Mouse (Mus musculus) limb, embryonic 13.5 days (tissue): Measurements from ENCODE around the gene Pcsk4. TPM values are rescaled to one million over a fixed set of nuclear protein-coding genes. Genes with fewer than 3 reads are reported as not detected.
A peak's percentile ranks its signal among the peaks of the same experiment; 100 is the strongest.
"Not testable (repeated sequence)": the region's sequence is repeated elsewhere in the genome, so short reads cannot be mapped to it uniquely, and the experiment has no call there.

Source experiments
- ATAC-seq: fragments of 200-750 bp; cut with Nextera tagmentation; 2 replicates; pipeline ENCODE4 v1.8.0; 2017; ENCODE audit warnings: low read depth, moderate number of reproducible peaks, moderate TSS enrichment; ENCODE audit not compliant: low FRiP score
- H3K27ac ChIP-seq: fragments of 300-500 bp; sonication (generic); 2 replicates; pipeline ENCODE4 v1.5.1; 2015; ENCODE audit warnings: inconsistent platforms, mild to moderate bottlenecking, moderate library complexity
- H3K27me3 ChIP-seq: fragments of 300-500 bp; sonication (generic); 2 replicates; pipeline ENCODE4 v1.6.1; 2015; ENCODE audit warnings: mild to moderate bottlenecking, inconsistent platforms
- H3K36me3 ChIP-seq: fragments of 300-500 bp; sonication (generic); 2 replicates; pipeline ENCODE4 v1.6.1; 2015; ENCODE audit warnings: inconsistent platforms, mild to moderate bottlenecking, moderate library complexity
- H3K4me1 ChIP-seq: fragments of 300-500 bp; sonication (generic); 2 replicates; pipeline ENCODE4 v1.6.1; 2015; ENCODE audit warnings: inconsistent platforms
- H3K4me2 ChIP-seq: fragments of 300-500 bp; sonication (generic); replicated peaks from 2 replicates; pipeline ENCODE4 v1.6.1; 2015; ENCODE audit warnings: inconsistent platforms, mild to moderate bottlenecking, moderate library complexity
- H3K4me3 ChIP-seq: fragments of 300-500 bp; sonication (generic); 2 replicates; pipeline ENCODE4 v1.5.1; 2015; ENCODE audit warnings: moderate library complexity, mild to moderate bottlenecking, inconsistent platforms
- H3K9ac ChIP-seq: fragments of 300-500 bp; sonication (generic); 2 replicates; pipeline ENCODE4 v1.6.1; 2015; ENCODE audit warnings: mild to moderate bottlenecking, inconsistent platforms
- H3K9me3 ChIP-seq: fragments of 300-500 bp; sonication (generic); 2 replicates; pipeline ENCODE4 v1.6.1; 2016; ENCODE audit warnings: inconsistent platforms
- WGBS: fragments of 180-500 bp; shearing (Covaris S2); methylation state at CpG from one replicate; pipeline ENCODE4 v1.1.7; 2015; 5-methylcytosine and 5-hydroxymethylcytosine counted together
- polyA plus RNA-seq: library from polyadenylated mRNA; unstranded; fragments of >200 nt; fragmentation: Nextera tagmentation; extraction: Ambion mirVana; gene quantifications from 2 replicates; pipeline ENCODE4 v1.2.1, GENCODE M21; 2015

Gene Pcsk4
- polyA plus RNA-seq, 1 experiment from 2014 or later: 4.8 TPM

DNA sequence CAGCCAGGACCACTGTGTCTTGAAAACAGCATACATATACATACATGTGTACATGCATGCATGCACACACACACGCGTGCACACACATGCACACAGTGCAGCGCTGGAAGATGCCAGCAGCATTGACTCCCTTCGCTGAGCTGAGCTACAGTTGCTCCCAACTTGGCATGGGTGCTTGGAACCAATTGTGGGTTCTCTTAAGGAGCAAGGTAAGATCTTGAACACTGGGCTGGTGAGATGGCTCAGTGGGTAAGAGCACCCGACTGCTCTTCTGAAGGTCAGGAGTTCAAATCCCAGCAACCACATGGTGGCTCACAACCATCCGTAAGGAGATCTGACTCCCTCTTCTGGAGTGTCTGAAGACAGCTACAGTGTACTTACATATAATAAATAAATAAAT, 16.6 kb upstream of the Pcsk4 start:
- H3K9ac ChIP-seq: 0 out of 2 replicates have a peak overlapping the region, but pooled peaks have one; percentile 19
- peaks cover 100% of the 10 kb centered on the region for H3K27me3 ChIP-seq
- H3K9me3 ChIP-seq, H3K4me3 ChIP-seq, H3K36me3 ChIP-seq, ATAC-seq, H3K27ac ChIP-seq, H3K4me2 ChIP-seq: not testable (repeated sequence)
- H3K4me1 ChIP-seq: peaks cover 51% of the 10 kb centered on the region
- 76% methylated on average over 6 of the region's 6 CpGs for WGBS

DNA sequence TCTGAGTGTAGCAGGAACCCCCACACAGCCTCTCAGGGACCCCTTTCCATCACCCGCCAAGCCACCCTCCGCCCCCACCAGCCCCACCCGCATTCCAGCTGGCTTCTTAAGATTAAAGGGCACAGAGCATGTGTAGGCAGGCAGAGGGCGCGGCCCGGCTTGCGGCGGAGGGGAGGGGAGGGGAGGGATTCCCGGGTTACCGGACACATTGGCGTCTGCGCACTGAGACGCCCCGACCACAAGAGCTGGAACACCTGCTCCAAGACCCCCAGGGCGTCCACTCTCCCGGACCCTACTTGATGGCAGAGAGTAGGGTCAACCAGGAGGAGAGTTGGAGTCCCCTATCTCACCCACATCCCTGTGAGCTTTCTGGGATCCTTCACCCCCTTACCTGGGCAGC, 15.8 kb upstream of the Pcsk4 start:
- Histone ChIP-seq H3K27ac (no peak overlapping the region), H3K9ac (peak overlapping the region; percentile 31; the same call in 1 of the 2 replicates), H3K36me3 (no peaks in the 10 kb centered on the region), H3K4me1 (peaks cover 51% of the 10 kb centered on the region), H3K27me3 (peaks cover 100% of the 10 kb centered on the region), H3K9me3 (no peaks in the 10 kb centered on the region), H3K4me2 (peak overlapping the region; percentile 34), H3K4me3 (peak overlapping the region; percentile 16)
- under 1% methylated on average over 15 of the region's 16 CpGs for WGBS
- no peak for ATAC-seq

DNA sequence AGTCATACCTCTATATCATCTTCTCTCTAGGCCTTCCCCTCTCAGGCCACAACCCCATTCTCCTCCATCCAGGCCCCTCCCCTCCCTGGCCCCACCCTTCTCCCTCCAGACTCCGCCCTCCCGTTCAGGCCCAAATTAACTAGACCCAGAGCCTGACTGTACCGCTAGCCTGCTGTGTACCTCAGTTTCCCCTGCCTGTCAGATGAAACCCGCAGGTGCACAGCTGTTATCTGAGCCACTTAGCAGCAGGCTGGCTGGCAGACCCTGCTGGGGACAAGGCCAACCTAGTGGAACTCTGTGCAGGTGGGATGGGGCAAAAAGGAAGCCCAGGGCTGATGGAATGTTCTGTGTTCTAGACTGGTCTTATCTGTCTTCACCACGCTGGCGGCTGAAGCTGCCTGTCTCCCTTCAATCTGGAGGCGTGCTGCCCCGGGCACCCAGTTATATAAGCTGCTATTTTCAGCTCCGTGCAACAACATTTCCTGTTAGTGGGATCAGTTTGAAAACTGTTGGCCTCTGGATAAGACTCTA, 14.9 kb upstream of the Pcsk4 start:
- no peak for ATAC-seq
- H3K9ac ChIP-seq: no peak overlapping the region

DNA sequence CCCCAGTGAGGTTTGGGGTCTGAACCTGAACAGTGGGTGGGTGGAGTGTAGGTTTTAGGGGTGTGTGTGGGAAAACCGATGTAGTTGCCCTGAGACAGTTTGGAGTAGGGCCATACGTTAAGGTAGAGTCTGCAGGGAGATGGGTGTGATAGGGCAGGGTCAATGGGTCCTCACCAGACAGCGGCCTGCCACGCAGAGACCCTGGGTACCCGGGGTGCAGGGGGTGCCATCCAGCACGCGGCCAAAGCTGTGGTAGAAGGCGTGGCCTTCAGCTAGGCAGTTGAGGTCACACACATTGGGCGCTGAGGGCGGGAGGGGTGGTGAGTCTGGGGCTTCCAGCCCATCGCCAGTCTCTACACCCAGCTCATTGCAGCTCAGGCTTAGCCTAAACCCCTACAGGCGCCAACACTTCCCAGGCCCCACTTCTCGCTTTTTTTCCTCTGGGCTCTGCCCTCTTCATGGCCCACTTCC, 14.2 kb upstream of the Pcsk4 start:
- H3K27ac ChIP-seq: no peak overlapping the region
- no peak overlapping the region for H3K9ac ChIP-seq
- peaks cover 91% of the 10 kb centered on the region for H3K27me3 ChIP-seq
- H3K4me1 ChIP-seq: peaks cover 43% of the 10 kb centered on the region
- peak overlapping the region; percentile 59 for H3K4me2 ChIP-seq
- 31% methylated on average over 13 of the region's 13 CpGs for WGBS
- peak overlapping the region; percentile 36 for H3K4me3 ChIP-seq
- no peaks in the 10 kb centered on the region for H3K36me3 ChIP-seq
- H3K9me3 ChIP-seq: no peaks in the 10 kb centered on the region
- ATAC-seq: peak; percentile 6; the same call in 1 of the 2 replicates

More for the DNA sequence above, 14.9 kb upstream of the Pcsk4 start:
- WGBS: 34% methylated on average over 9 of the region's 9 CpGs
- Histone ChIP-seq H3K4me1 (peaks cover 50% of the 10 kb centered on the region), H3K27me3 (peaks cover 98% of the 10 kb centered on the region), H3K9me3 (no peaks in the 10 kb centered on the region), H3K4me2 (0 out of 2 replicates have a peak overlapping the region, but pooled peaks have one; percentile 59), H3K4me3 (no peak overlapping the region), H3K36me3 (no peaks in the 10 kb centered on the region), H3K27ac (no peak overlapping the region)

DNA sequence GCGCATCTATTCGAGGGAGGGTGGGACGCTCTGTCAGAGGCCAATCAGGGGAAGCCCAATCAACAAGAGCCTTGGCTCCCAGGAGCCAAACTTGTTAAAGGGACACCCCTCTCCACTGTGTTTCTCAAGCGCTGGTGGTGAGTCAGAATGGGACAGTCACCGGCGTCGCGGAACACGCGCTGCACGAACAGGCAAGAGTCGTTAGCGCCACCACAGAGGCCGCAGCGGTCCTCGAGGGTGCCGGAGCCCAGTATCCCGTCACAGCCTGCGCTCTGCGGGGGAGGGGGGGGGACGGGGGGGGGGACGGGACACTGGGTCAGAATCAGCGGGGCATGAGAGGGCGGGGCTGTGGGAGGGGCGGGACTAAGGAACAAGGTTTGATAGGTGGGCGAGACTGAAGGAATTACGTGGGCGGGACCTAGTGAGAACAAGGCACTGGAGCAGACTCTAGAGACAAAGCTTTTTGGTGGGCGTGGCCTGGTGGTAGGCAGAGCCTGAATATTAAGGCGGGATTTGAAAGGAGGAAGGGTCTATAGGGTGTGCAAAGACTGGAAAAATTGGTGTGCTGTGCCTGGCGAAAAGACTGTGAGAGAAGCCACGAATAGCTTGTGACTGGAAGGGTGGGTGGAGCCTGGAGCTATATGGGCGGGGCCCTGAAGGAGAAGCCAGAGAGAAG, 13.6 kb upstream of the Pcsk4 start:
- ATAC-seq: peak; percentile 70
- Histone ChIP-seq H3K4me1 (peaks cover 37% of the 10 kb centered on the region), H3K9ac (peak overlapping the region; percentile 25; the same call in 1 of the 2 replicates), H3K27ac (no peak overlapping the region), H3K9me3 (no peaks in the 10 kb centered on the region), H3K36me3 (no peaks in the 10 kb centered on the region), H3K4me3 (peak overlapping the region; percentile 36), H3K27me3 (peaks cover 89% of the 10 kb centered on the region), H3K4me2 (peak overlapping the region; percentile 59)
- WGBS: under 1% methylated on average over 29 of the region's 33 CpGs

DNA sequence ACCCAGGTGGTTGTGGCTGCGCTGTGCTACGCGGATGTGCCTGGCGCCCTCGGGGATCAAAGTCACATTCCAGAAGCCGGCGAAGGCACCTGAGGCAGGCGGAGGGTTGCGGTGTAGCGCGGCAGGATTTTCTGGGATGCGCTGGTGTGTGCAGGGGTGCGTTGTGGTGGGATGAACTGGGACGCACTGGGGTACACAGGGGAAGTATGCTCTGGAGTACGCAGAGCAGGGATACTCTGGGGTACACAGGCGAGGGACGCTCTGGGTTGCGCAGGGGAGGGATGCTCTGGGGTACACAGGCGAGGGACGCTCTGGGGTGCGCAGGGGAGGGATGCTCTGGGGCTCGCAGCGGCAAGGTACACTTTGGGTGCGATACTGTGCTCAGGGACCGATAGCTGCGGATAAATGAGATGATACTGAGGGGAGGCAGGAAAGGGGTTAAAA, 13.0 kb upstream of the Pcsk4 start:
- H3K4me1 ChIP-seq: peaks cover 35% of the 10 kb centered on the region
- H3K4me3 ChIP-seq: peak overlapping the region; percentile 36
- peaks cover 84% of the 10 kb centered on the region for H3K27me3 ChIP-seq
- no peaks in the 10 kb centered on the region for H3K9me3 ChIP-seq
- H3K9ac ChIP-seq: peak overlapping the region; percentile 25; the same call in 1 of the 2 replicates
- ATAC-seq: no peak
- H3K27ac ChIP-seq: no peak overlapping the region
- H3K4me2 ChIP-seq: peak overlapping the region; percentile 59
- 1% methylated on average over 26 of the region's 26 CpGs for WGBS
- no peaks in the 10 kb centered on the region for H3K36me3 ChIP-seq

DNA sequence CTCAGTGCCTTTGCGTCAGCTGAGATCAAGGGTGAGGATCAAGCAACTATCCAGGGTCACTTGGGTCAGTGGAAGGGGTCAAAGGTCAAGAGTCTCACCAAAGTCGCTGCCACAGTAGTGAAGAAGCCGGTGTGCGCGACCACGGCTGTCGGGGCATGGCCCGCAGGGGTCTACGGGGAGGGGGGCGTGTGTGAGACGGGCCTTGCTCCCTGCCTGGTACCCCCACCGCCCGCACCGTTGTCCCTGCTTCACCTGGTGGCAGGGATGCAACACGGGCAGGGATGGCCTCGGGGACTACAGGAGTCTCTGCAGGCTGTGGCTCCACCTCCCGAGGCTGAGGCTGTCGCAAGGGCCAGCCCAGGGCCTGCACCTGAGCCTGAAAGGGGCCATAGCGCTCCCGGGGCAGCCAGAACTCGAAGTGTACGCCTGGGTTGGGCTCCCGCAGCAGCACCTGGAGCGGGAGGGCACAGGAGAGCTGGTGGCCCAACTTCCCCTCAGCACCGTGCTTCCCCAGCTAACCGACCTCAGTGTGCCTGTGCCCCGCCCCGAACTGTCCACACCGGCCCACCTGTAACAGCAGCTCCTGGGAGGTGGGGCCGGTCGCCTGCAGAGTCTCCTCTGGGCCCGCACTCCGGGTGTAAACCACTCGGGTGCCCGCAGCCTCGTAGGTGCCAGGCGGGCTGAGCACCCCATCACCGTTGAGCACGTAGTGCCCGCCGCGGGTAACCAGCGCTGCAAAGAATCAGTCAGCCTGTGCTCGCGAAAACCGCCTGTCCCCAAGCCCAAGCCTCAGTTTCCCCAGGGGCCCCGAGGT, 12.4 kb upstream of the Pcsk4 start:
- no peak overlapping the region for H3K9ac ChIP-seq
- peaks cover 35% of the 10 kb centered on the region for H3K4me1 ChIP-seq
- H3K4me3 ChIP-seq: peak overlapping the region; percentile 36
- H3K9me3 ChIP-seq: no peaks in the 10 kb centered on the region
- H3K27ac ChIP-seq: no peak overlapping the region
- no peak for ATAC-seq
- no peaks in the 10 kb centered on the region for H3K36me3 ChIP-seq
- peaks cover 78% of the 10 kb centered on the region for H3K27me3 ChIP-seq
- peak overlapping the region; percentile 59 for H3K4me2 ChIP-seq
- WGBS: 2% methylated on average over 47 of the region's 47 CpGs

DNA sequence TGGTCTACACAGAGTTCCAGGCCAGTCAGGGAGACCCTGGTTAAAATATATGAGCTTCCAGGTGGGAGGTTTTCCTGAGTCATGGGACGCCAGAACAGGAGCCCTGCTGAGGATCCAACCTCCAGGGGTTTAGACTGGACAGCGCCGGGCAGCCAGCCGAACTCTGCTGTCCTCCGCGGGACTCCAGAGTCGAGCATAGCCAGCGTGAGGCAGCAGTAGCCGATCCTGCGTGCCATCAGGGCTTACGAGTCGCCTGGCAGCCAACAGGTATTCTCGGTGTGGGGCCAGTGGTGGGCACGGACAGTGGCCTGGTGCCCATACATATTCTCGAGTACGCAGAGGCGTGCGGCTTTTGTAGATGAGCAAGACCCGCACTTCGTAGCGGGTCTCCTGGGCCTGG, 11.7 kb upstream of the Pcsk4 start:
- H3K4me2 ChIP-seq: no peak overlapping the region
- 14% methylated on average over 21 of the region's 21 CpGs for WGBS
- H3K4me1 ChIP-seq: peaks cover 35% of the 10 kb centered on the region
- no peak overlapping the region for H3K27ac ChIP-seq
- no peak overlapping the region for H3K4me3 ChIP-seq
- H3K27me3 ChIP-seq: peaks cover 71% of the 10 kb centered on the region
- H3K9me3 ChIP-seq: no peaks in the 10 kb centered on the region
- ATAC-seq: no peak
- no peak overlapping the region for H3K9ac ChIP-seq
- no peaks in the 10 kb centered on the region for H3K36me3 ChIP-seq

DNA sequence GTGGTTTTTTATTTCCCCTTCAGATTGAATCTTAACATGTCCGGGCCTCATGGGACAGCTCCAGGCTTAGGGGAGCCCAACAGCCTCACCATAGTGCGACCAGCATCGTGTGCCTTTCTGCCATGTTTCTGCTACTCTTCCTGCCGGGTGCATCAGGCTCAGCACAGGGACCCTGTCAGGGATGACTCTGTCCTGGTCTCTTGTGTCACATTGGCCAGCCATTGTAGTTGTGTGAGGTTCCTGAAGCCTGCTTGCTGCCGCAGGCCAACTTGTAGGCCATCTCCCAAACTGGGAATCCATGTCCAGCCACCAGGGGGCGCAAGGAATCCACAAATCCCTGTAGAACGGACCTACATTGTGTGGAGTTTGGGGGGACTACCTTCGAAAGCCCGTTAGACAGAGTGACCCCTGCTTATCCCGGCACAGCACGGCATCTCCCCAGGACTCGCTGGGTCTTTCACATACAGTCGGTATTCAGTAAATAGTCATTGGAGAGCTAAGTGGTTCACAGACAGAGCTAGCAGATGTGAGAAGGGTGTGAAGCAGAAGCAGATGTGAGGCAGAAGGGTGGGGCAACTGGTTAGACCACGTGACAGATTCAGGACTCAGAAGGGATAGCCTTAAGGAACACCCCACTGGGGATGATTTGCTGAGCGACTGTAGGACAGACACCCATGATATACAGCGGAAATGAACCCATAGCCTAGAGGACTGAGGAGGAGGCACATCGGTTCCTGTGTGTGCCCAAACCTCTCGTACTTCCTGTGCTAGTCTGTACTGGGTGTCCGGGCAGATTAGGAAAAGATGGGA, 10.8 kb upstream of the Pcsk4 start:
- peak overlapping the region; percentile 25; the same call in 1 of the 2 replicates for H3K9ac ChIP-seq
- WGBS: 23% methylated on average over 19 of the region's 19 CpGs
- peaks cover 32% of the 10 kb centered on the region for H3K4me1 ChIP-seq
- peak; percentile 20; the same call in 1 of the 2 replicates for ATAC-seq
- peak overlapping the region; percentile 12; the same call in 1 of the 2 replicates for H3K4me3 ChIP-seq
- H3K27me3 ChIP-seq: peaks cover 63% of the 10 kb centered on the region
- H3K9me3 ChIP-seq: no peaks in the 10 kb centered on the region
- peak overlapping the region; percentile 50 for H3K4me2 ChIP-seq
- no peak overlapping the region for H3K27ac ChIP-seq
- no peaks in the 10 kb centered on the region for H3K36me3 ChIP-seq

DNA sequence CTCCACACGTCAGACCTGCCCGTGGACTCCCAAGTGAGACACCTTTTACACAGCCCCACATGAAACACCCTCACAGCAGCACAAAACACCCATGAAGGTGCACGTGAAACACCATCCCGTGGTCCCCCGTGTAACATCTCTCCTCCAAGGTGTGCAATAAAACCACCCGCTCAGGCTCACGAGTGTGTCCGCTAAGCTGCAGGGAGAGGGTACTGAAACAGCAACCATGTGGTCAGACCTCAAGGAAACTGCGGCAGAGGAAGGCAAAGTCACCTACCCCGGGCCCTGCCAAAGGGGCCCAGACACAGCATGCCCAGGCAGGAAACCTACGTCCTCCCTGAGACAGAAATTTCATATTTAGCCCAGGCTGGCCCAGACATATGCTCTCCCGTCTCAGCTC, 7.0 kb upstream of the Pcsk4 start:
- Histone ChIP-seq H3K27ac (no peak overlapping the region), H3K9me3 (no peaks in the 10 kb centered on the region), H3K4me2 (no peak overlapping the region), H3K4me3 (no peak overlapping the region), H3K9ac (no peak overlapping the region), H3K4me1 (peaks cover 3% of the 10 kb centered on the region; the same call in 1 of the 2 replicates), H3K27me3 (peaks cover 44% of the 10 kb centered on the region), H3K36me3 (no peaks in the 10 kb centered on the region)
- no peak for ATAC-seq
- WGBS: 84% methylated on average over 12 of the region's 12 CpGs

DNA sequence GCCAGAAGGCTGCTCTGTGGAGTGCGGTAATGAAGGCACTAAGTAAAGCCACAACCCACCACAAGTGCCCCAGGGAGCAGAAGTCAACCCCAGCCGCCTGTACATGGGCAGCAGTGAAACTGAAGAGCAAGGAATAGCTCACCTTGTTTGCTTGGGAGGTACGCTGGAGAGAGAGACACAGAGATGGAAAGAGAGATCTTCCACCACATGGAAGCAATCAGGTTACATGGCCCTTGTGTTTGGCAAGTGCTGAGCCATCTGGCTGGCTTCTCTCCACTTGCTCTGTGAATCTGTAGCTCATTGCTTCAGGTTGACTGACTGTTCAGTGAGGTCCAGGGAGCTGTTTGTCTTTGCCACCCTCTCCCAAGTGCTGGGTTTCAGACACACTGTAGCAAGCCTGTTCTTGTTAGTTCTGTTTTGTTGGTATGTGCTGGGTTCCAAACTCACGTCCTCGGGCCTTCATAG, 3.3 kb upstream of the Pcsk4 start:
- peaks cover 35% of the 10 kb centered on the region for H3K27me3 ChIP-seq
- H3K9me3 ChIP-seq: no peaks in the 10 kb centered on the region
- H3K36me3 ChIP-seq: no peaks in the 10 kb centered on the region
- peaks cover 15% of the 10 kb centered on the region for H3K4me1 ChIP-seq
- H3K9ac ChIP-seq: no peak overlapping the region
- no peak overlapping the region for H3K4me3 ChIP-seq
- ATAC-seq: no peak
- WGBS: 76% methylated on average over 5 of the region's 5 CpGs
- no peak overlapping the region for H3K4me2 ChIP-seq
- no peak overlapping the region for H3K27ac ChIP-seq
